Mouse (Mus musculus): ENCODE results near the gene Rph3al. TPM values are rescaled to one million over a fixed set of nuclear protein-coding genes. Genes with fewer than 3 reads are reported as not detected.

Rph3al gene
- total and polyA plus RNA-seq, 2 experiments from 2014 or later, result 3.0 to 4.0 TPM

DNA sequence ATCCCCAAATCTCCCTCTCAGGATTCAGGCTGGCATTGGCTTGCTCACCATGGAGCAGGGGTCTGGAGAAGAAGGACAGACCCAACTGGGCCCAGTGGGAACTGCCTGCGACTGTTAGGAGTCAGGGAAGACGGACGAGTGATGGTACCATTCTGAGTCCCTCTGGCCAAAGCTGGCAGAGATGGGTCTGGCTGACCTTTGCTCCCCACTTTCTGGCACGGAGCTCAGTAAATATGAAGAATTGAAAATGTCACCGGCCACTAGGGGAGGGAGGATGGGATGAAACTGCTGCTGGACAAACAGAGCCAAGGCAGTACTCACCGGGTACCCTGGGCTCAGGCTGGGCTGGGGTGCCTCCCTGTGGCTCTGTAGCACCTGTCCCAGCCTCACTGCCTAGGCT, 105.1 kb downstream of the Rph3al start:
- no peak for DNase-seq (ENCODE audit: low spot score)
- Histone ChIP-seq H3K4me1 (ENCODE audit: insufficient read depth, low read length) (no peaks in the 10 kb centered on the region), H3K4me2 (ENCODE audit: low read depth, low read length, poor library complexity, severe bottlenecking) (no peak overlapping the region), H3K27me3 (ENCODE audit: insufficient read depth, low read length) (no peaks in the 10 kb centered on the region), H3K27ac (ENCODE audit: low read depth, low read length) (no peak overlapping the region), H3K36me3 (ENCODE audit: insufficient read depth, low read length) (no peaks in the 10 kb centered on the region), H3K9ac (replicated peaks; ENCODE audit: low read length, poor library complexity, severe bottlenecking) (no peak overlapping the region), H3K4me3 (ENCODE audit: low read depth, low read length) (no peak overlapping the region), H3K9me3 (ENCODE audit: low read length) (no peaks in the 10 kb centered on the region)
- WGBS, result 88% methylated on average over 6 of the region's 6 CpGs
- ATAC-seq (ENCODE audit: low FRiP score), result no peak
- no peak for TF ChIP-seq CTCF (IDR thresholded peaks at IDR 0.05)

GRCm38 (mm10) chr11:75830386-75830785, 107.8 kb downstream of the Rph3al start:
- Histone ChIP-seq H3K4me2 (ENCODE audit: low read depth, low read length, poor library complexity, severe bottlenecking) (no peak overlapping the region), H3K4me3 (ENCODE audit: low read depth, low read length) (no peak overlapping the region), H3K9me3 (ENCODE audit: low read length) (no peaks in the 10 kb centered on the region), H3K4me1 (ENCODE audit: insufficient read depth, low read length) (no peaks in the 10 kb centered on the region), H3K36me3 (ENCODE audit: insufficient read depth, low read length) (no peaks in the 10 kb centered on the region), H3K27ac (ENCODE audit: low read depth, low read length) (no peak overlapping the region), H3K27me3 (ENCODE audit: insufficient read depth, low read length) (no peaks in the 10 kb centered on the region), H3K9ac (replicated peaks; ENCODE audit: low read length, poor library complexity, severe bottlenecking) (no peak overlapping the region)
- DNase-seq (ENCODE audit: low spot score) (no peak), ATAC-seq (ENCODE audit: low FRiP score) (no peak)
- TF ChIP-seq CTCF (IDR thresholded peaks at IDR 0.05), result no peak
- 89% methylated on average over 3 of the region's 3 CpGs for WGBS

- no peaks in the 10 kb centered on the region for H3K27me3 ChIP-seq (ENCODE audit: insufficient read depth, low read length)
- H3K27ac ChIP-seq (ENCODE audit: low read depth, low read length), result no peak overlapping the region
- H3K9ac ChIP-seq (replicated peaks; ENCODE audit: low read length, poor library complexity, severe bottlenecking), result no peak overlapping the region
- H3K4me3 ChIP-seq (ENCODE audit: low read depth, low read length), result no peak overlapping the region
- 0 out of 2 replicates have a peak, but pooled peaks cover 2% of the 10 kb centered on the region for H3K4me1 ChIP-seq (ENCODE audit: insufficient read depth, low read length)
- H3K9me3 ChIP-seq (ENCODE audit: low read length), result no peaks in the 10 kb centered on the region
- ATAC-seq (ENCODE audit: low FRiP score) (no peak), DNase-seq (ENCODE audit: low spot score) (no peak)
- WGBS, result 86% methylated on average over 8 of the region's 8 CpGs
- no peak for TF ChIP-seq CTCF (IDR thresholded peaks at IDR 0.05)
- H3K4me2 ChIP-seq (ENCODE audit: low read depth, low read length, poor library complexity, severe bottlenecking), result no peak overlapping the region
- H3K36me3 ChIP-seq (ENCODE audit: insufficient read depth, low read length), result no peaks in the 10 kb centered on the region
Measured at GRCm38 (mm10) chr11:75827414-75827813, 110.8 kb downstream of the Rph3al start.

DNA sequence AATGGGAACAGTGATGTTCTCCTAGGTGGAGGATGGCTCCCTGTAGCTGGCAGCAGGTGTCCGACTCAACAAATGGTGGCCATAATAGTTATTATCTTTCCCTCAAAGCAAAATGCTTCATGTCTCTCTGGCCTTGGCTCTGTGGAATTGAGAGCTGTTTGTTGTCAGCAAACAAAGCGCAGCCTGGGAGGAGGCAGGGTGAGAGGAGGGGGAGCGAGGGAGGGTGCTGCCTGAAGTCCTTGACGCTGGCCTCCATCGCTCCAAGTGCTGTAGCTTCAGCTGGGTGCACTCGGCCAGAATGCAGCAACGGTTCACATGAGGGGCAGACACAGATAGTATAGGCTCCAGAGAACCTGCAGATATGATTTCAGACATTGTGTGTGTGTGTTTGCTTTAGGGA, 114.7 kb downstream of the Rph3al start:
- no peak overlapping the region for H3K4me3 ChIP-seq (ENCODE audit: low read depth, low read length)
- no peak for TF ChIP-seq CTCF (IDR thresholded peaks at IDR 0.05)
- no peaks in the 10 kb centered on the region for H3K36me3 ChIP-seq (ENCODE audit: insufficient read depth, low read length)
- H3K9ac ChIP-seq (replicated peaks; ENCODE audit: low read length, poor library complexity, severe bottlenecking), result no peak overlapping the region
- DNase-seq (ENCODE audit: low spot score) (no peak), ATAC-seq (ENCODE audit: low FRiP score) (no peak)
- H3K4me2 ChIP-seq (ENCODE audit: low read depth, low read length, poor library complexity, severe bottlenecking), result no peak overlapping the region
- no peak overlapping the region for H3K27ac ChIP-seq (ENCODE audit: low read depth, low read length)
- WGBS, result 62% methylated on average over 7 of the region's 7 CpGs
- H3K9me3 ChIP-seq (ENCODE audit: low read length), result no peaks in the 10 kb centered on the region
- H3K27me3 ChIP-seq (ENCODE audit: insufficient read depth, low read length), result no peaks in the 10 kb centered on the region
- 0 out of 2 replicates have a peak, but pooled peaks cover 2% of the 10 kb centered on the region for H3K4me1 ChIP-seq (ENCODE audit: insufficient read depth, low read length)

- ATAC-seq (ENCODE audit: low FRiP score), result no peak
- no peak for TF ChIP-seq CTCF (IDR thresholded peaks at IDR 0.05)
- WGBS, result 63% methylated on average over 10 of the region's 10 CpGs
Measured at GRCm38 (mm10) chr11:75813085-75813484, 125.1 kb downstream of the Rph3al start.

GRCm38 (mm10) chr11:75811900-75812299, 126.3 kb downstream of the Rph3al start:
- Histone ChIP-seq H3K4me1 (ENCODE audit: insufficient read depth, low read length) (no peaks in the 10 kb centered on the region), H3K4me2 (ENCODE audit: low read depth, low read length, poor library complexity, severe bottlenecking) (no peak overlapping the region), H3K9me3 (ENCODE audit: low read length) (no peaks in the 10 kb centered on the region), H3K9ac (replicated peaks; ENCODE audit: low read length, poor library complexity, severe bottlenecking) (no peak overlapping the region), H3K27ac (ENCODE audit: low read depth, low read length) (peak overlapping the region; percentile 62; the same call in 1 of the 2 replicates), H3K27me3 (ENCODE audit: insufficient read depth, low read length) (no peaks in the 10 kb centered on the region), H3K36me3 (ENCODE audit: insufficient read depth, low read length) (no peaks in the 10 kb centered on the region), H3K4me3 (ENCODE audit: low read depth, low read length) (no peak overlapping the region)
- no peak for TF ChIP-seq CTCF (IDR thresholded peaks at IDR 0.05)
- DNase-seq (ENCODE audit: low spot score) (peak; percentile 65), ATAC-seq (ENCODE audit: low FRiP score) (no peak)
- WGBS, result 31% methylated on average over 3 of the region's 3 CpGs

More at GRCm38 (mm10) chr11:75813085-75813484, 125.1 kb downstream of the Rph3al start:
- H3K27me3 ChIP-seq (ENCODE audit: insufficient read depth, low read length), result no peaks in the 10 kb centered on the region
- no peak overlapping the region for H3K9ac ChIP-seq (replicated peaks; ENCODE audit: low read length, poor library complexity, severe bottlenecking)
- no peaks in the 10 kb centered on the region for H3K36me3 ChIP-seq (ENCODE audit: insufficient read depth, low read length)
- H3K4me3 ChIP-seq (ENCODE audit: low read depth, low read length), result no peak overlapping the region
- no peak overlapping the region for H3K4me2 ChIP-seq (ENCODE audit: low read depth, low read length, poor library complexity, severe bottlenecking)
- H3K27ac ChIP-seq (ENCODE audit: low read depth, low read length), result no peak overlapping the region
- no peak for DNase-seq (ENCODE audit: low spot score)
- H3K4me1 ChIP-seq (ENCODE audit: insufficient read depth, low read length), result no peaks in the 10 kb centered on the region
- H3K9me3 ChIP-seq (ENCODE audit: low read length), result no peaks in the 10 kb centered on the region

All from midbrain, postnatal 0 days (tissue).